Comparison of ENCODE assay signal across 9 mouse cellular contexts in genomic region chr19:10714682-10715475, GRCm38 (mm10). TPM values are rescaled to one million over a fixed set of nuclear protein-coding genes. Genes with fewer than 3 reads are reported as not detected.
DNase-seq lines count a peak whose midpoint lies in the region; ATAC-seq and TF ChIP-seq lines count a peak whose summit lies in the region.
"Had no signal": no experiment of that assay in that cellular context is flagged by ENCODE, and none has a peak within 500 bp of the region (broad histone marks: within the 10 kb centered on the region; RNA-seq: fewer than 3 reads in every experiment).

No protein-coding gene starts in this region.

- H3K4me3 ChIP-seq in cortical plate, adult 2 months (ENCODE audit: insufficient read depth, low read length), result no peak overlapping the region
- H3K4me3 ChIP-seq in lung, embryonic 14.5 days (ENCODE audit: low read depth, low read length), result no peak overlapping the region

- peak; percentile 92 for DNase-seq in CD4-positive, CD25-positive, alpha-beta regulatory T cell, adult 2 months (ENCODE audit: low read depth, low spot score)
- peak; percentile 75 for DNase-seq in T-cell, adult 2 months (ENCODE audit: low spot score)
- DNase-seq in gastrocnemius, postnatal 4 days (ENCODE audit: low spot score in 2 of 2), result peak; percentile 55 to 60
- peak; percentile 37 for DNase-seq in large intestine, adult 2 months (ENCODE audit: low read depth, low spot score)
- peak; percentile 84 for DNase-seq in lung, embryonic 14.5 days
- DNase-seq in right cerebral cortex, adult 18-20 months, result peak; percentile 85
- DNase-seq in urinary bladder, postnatal 25 days (ENCODE audit: low spot score), result peak; percentile 76

- ATAC-seq in lung, embryonic 14.5 days (ENCODE audit: insufficient read depth), result peak; percentile 39; the same call in 1 of the 2 replicates

- H3K4me2 ChIP-seq in lung, embryonic 14.5 days, result no peak overlapping the region

- H3K36me3 ChIP-seq in lung, embryonic 14.5 days (ENCODE audit: insufficient read depth), result peaks cover 35% of the 10 kb centered on the region

- no peaks in the 10 kb centered on the region for H3K9me3 ChIP-seq in lung, embryonic 14.5 days (ENCODE audit: low read depth, low read length)

- H3K9ac ChIP-seq in lung, embryonic 14.5 days, result no peak overlapping the region

- H3K4me1 ChIP-seq in cortical plate, adult 2 months (ENCODE audit: control insufficient read depth, insufficient read depth, low read length), result peaks cover 3% of the 10 kb centered on the region; the same call in 1 of the 2 replicates
- H3K4me1 ChIP-seq in lung, embryonic 14.5 days (ENCODE audit: insufficient read depth), result peaks cover 4% of the 10 kb centered on the region; the same call in 1 of the 2 replicates

- TF ChIP-seq POLR2A in cortical plate, adult 2 months (IDR thresholded peaks at IDR 0.05; ENCODE audit: extremely low read depth, insufficient read depth, low read length), result no peak

- peak; percentile 92 for TF ChIP-seq CTCF in cortical plate, adult 2 months (IDR thresholded peaks at IDR 0.05; ENCODE audit: extremely low read depth, insufficient read depth, low read length)
- TF ChIP-seq CTCF in lung, embryonic 14.5 days (IDR thresholded peaks at IDR 0.05; ENCODE audit: low read depth), result peak; percentile 92

- WGBS in large intestine, adult 2 months, result 44% methylated on average over 4 of the region's 4 CpGs
- 40% methylated on average over 4 of the region's 4 CpGs for WGBS in lung, embryonic 14.5 days

- no peaks in the 10 kb centered on the region for H3K27me3 ChIP-seq in lung, embryonic 14.5 days (ENCODE audit: insufficient read depth, low read length)

- no peak overlapping the region for H3K27ac ChIP-seq in cortical plate, adult 2 months (ENCODE audit: insufficient read depth, low read length)
- no peak overlapping the region for H3K27ac ChIP-seq in lung, embryonic 14.5 days (ENCODE audit: low read depth)

RNA-seq across cellular contexts. Expression of gene Cd5, which starts 23.9 kb away (rescaled TPM):
- 0.08 TPM in 2 replicates for polyA plus RNA-seq in cortical plate, adult 2 months (2012; rRNA removed)
- under 1 TPM; 0.26 to 0.29 TPM for total RNA-seq in gastrocnemius, postnatal 4 days (2021)
- polyA plus RNA-seq in large intestine, adult 2 months (2012; rRNA removed), result 4.1 and 4.8 TPM in 2 replicates
- polyA plus RNA-seq in lung, embryonic 14.5 days (2014; fragmentation: Nextera tagmentation; extraction: Ambion mirVana), result 0.39 and 0.63 TPM in 2 replicates

RNA-seq across cellular contexts. Expression of gene Vps37c, which starts 26.3 kb away (rescaled TPM):
- polyA plus RNA-seq in cortical plate, adult 2 months (2012; rRNA removed), result 19.1 and 23.1 TPM in 2 replicates
- 10 to 100 TPM; 24.8 to 25.0 TPM for total RNA-seq in gastrocnemius, postnatal 4 days (2021)
- polyA plus RNA-seq in large intestine, adult 2 months (2012; rRNA removed), result 24.7 and 26.6 TPM in 2 replicates
- polyA plus RNA-seq in lung, embryonic 14.5 days (2014; fragmentation: Nextera tagmentation; extraction: Ambion mirVana), result 30.3 and 33.1 TPM in 2 replicates

RNA-seq across cellular contexts. Expression of gene Pga5, which starts 37.0 kb away (rescaled TPM):
- polyA plus RNA-seq in cortical plate, adult 2 months (2012; rRNA removed), result not detected in 2 replicates
- total RNA-seq in gastrocnemius, postnatal 4 days (2021), result not detected
- polyA plus RNA-seq in large intestine, adult 2 months (2012; rRNA removed), result 0.09 TPM in 1 of 2 replicates, not detected in the other
- polyA plus RNA-seq in lung, embryonic 14.5 days (2014; fragmentation: Nextera tagmentation; extraction: Ambion mirVana), result not detected in 2 replicates
- polyA plus RNA-seq: heart, embryonic 16.5 days had no signal

Comparison
In these comparisons a context has a peak if more than half of its experiments do, and no peak if none do; other contexts are left out.
1. DNase-seq: peak in every context shown above with its lines; median percentile 92 in CD4-positive, CD25-positive, alpha-beta regulatory T cell, adult 2 months; 85 in right cerebral cortex, adult 18-20 months; 84 in lung, embryonic 14.5 days; 76 in urinary bladder, postnatal 25 days; 75 in T-cell, adult 2 months; 58 in gastrocnemius, postnatal 4 days; 37 in large intestine, adult 2 months.